Comparison of ENCODE assay signal across 33 mouse cellular contexts in genomic region chr16:91381606-91382005, GRCm38 (mm10). TPM values are rescaled to one million over a fixed set of nuclear protein-coding genes. Genes with fewer than 3 reads are reported as not detected.
A peak's percentile ranks its signal among the peaks of the same experiment; 100 is the strongest.
DNase-seq lines count a peak whose midpoint lies in the region; ATAC-seq and TF ChIP-seq lines count a peak whose summit lies in the region.
"Had no signal": no experiment of that assay in that cellular context is flagged by ENCODE, and none has a peak within 500 bp of the region (broad histone marks: within the 10 kb centered on the region; RNA-seq: fewer than 3 reads in every experiment).

No protein-coding gene starts in this region.

- H3K4me3 ChIP-seq in intestine, postnatal 0 days (ENCODE audit: low read depth, low read length): no peak overlapping the region
- H3K4me3 ChIP-seq in intestine, embryonic 16.5 days (ENCODE audit: low read length): no peak overlapping the region
- no peak overlapping the region for H3K4me3 ChIP-seq in liver, embryonic 13.5 days (replicated peaks)
- no peak overlapping the region for H3K4me3 ChIP-seq in macrophage (ENCODE audit: inconsistent target)
- H3K4me3 ChIP-seq: embryonic facial prominence, embryonic 12.5 days; embryonic facial prominence, embryonic 15.5 days; heart, adult 2 months; hindbrain, embryonic 12.5 days; hindbrain, embryonic 15.5 days had no signal

- no peak for DNase-seq in liver, embryonic 13.5 days
- no peak for DNase-seq in liver
- DNase-seq in layer of hippocampus, postnatal 14 days (ENCODE audit: low spot score in 2 of 2): no peak
- DNase-seq: adrenal gland, postnatal 10 days; B cell, adult 2 months; cerebellum, adult 11 months; cerebellum, adult 2 months; cerebellum, adult 9-11 months; cerebellum, postnatal 25 days; forebrain, postnatal 0 days; gastrocnemius, postnatal 25 days had no signal

- no peaks in the 10 kb centered on the region for H3K27me3 ChIP-seq in intestine, postnatal 0 days (replicated peaks; ENCODE audit: control insufficient read depth, insufficient read depth, low read length)
- no peaks in the 10 kb centered on the region for H3K27me3 ChIP-seq in intestine, embryonic 16.5 days (replicated peaks; ENCODE audit: control insufficient read depth, insufficient read depth, low read length)
- H3K27me3 ChIP-seq in liver, embryonic 13.5 days: no peaks in the 10 kb centered on the region
- H3K27me3 ChIP-seq: CH12.LX; embryonic facial prominence, embryonic 12.5 days; embryonic facial prominence, embryonic 15.5 days; hindbrain, embryonic 12.5 days; hindbrain, embryonic 15.5 days; Patski had no signal

- peaks cover 94% of the 10 kb centered on the region for H3K79me2 ChIP-seq in macrophage (ENCODE audit: inconsistent target)

- H3K27ac ChIP-seq in intestine, postnatal 0 days (ENCODE audit: low read depth, low read length): peak overlapping the region; percentile 41
- H3K27ac ChIP-seq in intestine, embryonic 16.5 days (ENCODE audit: low read length): no peak overlapping the region
- 0 out of 2 replicates have a peak overlapping the region, but pooled peaks have one; percentile 14 for H3K27ac ChIP-seq in liver, embryonic 13.5 days
- H3K27ac ChIP-seq in macrophage: peak overlapping the region; percentile 46
- H3K27ac ChIP-seq: embryonic facial prominence, embryonic 12.5 days; embryonic facial prominence, embryonic 15.5 days; heart, adult 2 months; hindbrain, embryonic 12.5 days; hindbrain, embryonic 15.5 days had no signal

- no peak overlapping the region for H3K9ac ChIP-seq in intestine, postnatal 0 days (ENCODE audit: low read depth, low read length)
- H3K9ac ChIP-seq in intestine, embryonic 16.5 days (ENCODE audit: low read depth, low read length): no peak overlapping the region
- no peak overlapping the region for H3K9ac ChIP-seq in liver, embryonic 13.5 days
- H3K9ac ChIP-seq: embryonic facial prominence, embryonic 12.5 days; embryonic facial prominence, embryonic 15.5 days; forebrain, postnatal 0 days; hindbrain, embryonic 12.5 days; hindbrain, embryonic 15.5 days had no signal

- 85% methylated on average over 4 of the region's 4 CpGs for WGBS in intestine, postnatal 0 days
- 80% methylated on average over 4 of the region's 4 CpGs for WGBS in intestine, embryonic 16.5 days
- WGBS in liver, embryonic 13.5 days (ENCODE audit: insufficient replicate concordance): 83% methylated on average over 4 of the region's 4 CpGs
- WGBS in macrophage (ENCODE audit: missing documents): 94% methylated on average over 4 of the region's 4 CpGs

- no peak for ATAC-seq in intestine, postnatal 0 days
- no peak for ATAC-seq in intestine, embryonic 16.5 days
- ATAC-seq in liver, embryonic 13.5 days (ENCODE audit: low read depth): no peak
- ATAC-seq: forebrain, embryonic 14.5 days; forebrain, postnatal 0 days; Patski had no signal

- no peak for TF ChIP-seq CTCF in intestine, postnatal 0 days (IDR thresholded peaks at IDR 0.05; ENCODE audit: low read depth)

- H3K4me2 ChIP-seq in intestine, postnatal 0 days (replicated peaks; ENCODE audit: low read depth): peak overlapping the region; percentile 24
- no peak overlapping the region for H3K4me2 ChIP-seq in intestine, embryonic 16.5 days (ENCODE audit: low read depth, low read length)
- no peak overlapping the region for H3K4me2 ChIP-seq in liver, embryonic 13.5 days
- H3K4me2 ChIP-seq: embryonic facial prominence, embryonic 12.5 days; embryonic facial prominence, embryonic 15.5 days; heart, embryonic 11.5 days; hindbrain, embryonic 12.5 days; hindbrain, embryonic 15.5 days had no signal

- no peaks in the 10 kb centered on the region; the same call in 1 of the 2 replicates for H3K4me1 ChIP-seq in intestine, postnatal 0 days (replicated peaks; ENCODE audit: control insufficient read depth, insufficient read depth, low read length)
- peaks cover 24% of the 10 kb centered on the region for H3K4me1 ChIP-seq in intestine, embryonic 16.5 days (ENCODE audit: control insufficient read depth, insufficient read depth, low read length)
- H3K4me1 ChIP-seq in liver, embryonic 13.5 days (replicated peaks): peaks cover 68% of the 10 kb centered on the region

- no peaks in the 10 kb centered on the region for H3K9me3 ChIP-seq in intestine, postnatal 0 days (ENCODE audit: control insufficient read depth)
- H3K9me3 ChIP-seq in intestine, embryonic 16.5 days (ENCODE audit: control insufficient read depth, low read length): no peaks in the 10 kb centered on the region
- no peaks in the 10 kb centered on the region for H3K9me3 ChIP-seq in liver, embryonic 13.5 days (replicated peaks)
- H3K9me3 ChIP-seq: embryonic facial prominence, embryonic 12.5 days; embryonic facial prominence, embryonic 15.5 days; G1E; hindbrain, embryonic 12.5 days; hindbrain, embryonic 15.5 days had no signal

- 0 out of 2 replicates have a peak, but pooled peaks cover 9% of the 10 kb centered on the region for H3K36me3 ChIP-seq in intestine, postnatal 0 days (ENCODE audit: control insufficient read depth, insufficient read depth)
- H3K36me3 ChIP-seq in intestine, embryonic 16.5 days (ENCODE audit: control insufficient read depth, insufficient read depth, low read length): peaks cover 2% of the 10 kb centered on the region; the same call in 1 of the 2 replicates
- H3K36me3 ChIP-seq in liver, embryonic 13.5 days: peaks cover 67% of the 10 kb centered on the region
- H3K36me3 ChIP-seq in macrophage (ENCODE audit: inconsistent target): peaks cover 38% of the 10 kb centered on the region

RNA-seq across cellular contexts. Expression of gene Ifnar2, which starts 9.0 kb away (rescaled TPM):
- polyA plus RNA-seq in intestine, postnatal 0 days (2015; fragmentation: Nextera tagmentation; extraction: Ambion mirVana): 68.4 and 75.5 TPM in 2 replicates
- polyA plus RNA-seq in intestine, embryonic 16.5 days (2015; fragmentation: Nextera tagmentation; extraction: Ambion mirVana): 45.1 and 45.7 TPM in 2 replicates
- 67.4 and 74.0 TPM in 2 replicates for polyA plus RNA-seq in liver, embryonic 13.5 days (2015; fragmentation: Nextera tagmentation; extraction: Ambion mirVana)
- total RNA-seq in macrophage (2018; cell fraction: chromatin; rRNA removed): 100 to 1,000 TPM; 154 to 353 (median 191) TPM
- 100 to 1,000 TPM; 175 to 241 (median 207) TPM for total RNA-seq in macrophage (2018; cell fraction: cytosol; rRNA removed)
- total RNA-seq in macrophage (2018; cell fraction: nucleus; rRNA removed): 100 to 1,000 TPM; 188 to 308 (median 236) TPM
- 183 to 327 TPM (median 193 TPM) in 3 replicates for polyA plus RNA-seq in macrophage (2018)
- 10 to 100 TPM; 21.0 to 22.8 TPM for total RNA-seq in layer of hippocampus, postnatal 14 days (2021)

RNA-seq across cellular contexts. Expression of gene Gm21970, which starts 9.9 kb away (rescaled TPM):
- not detected in 2 replicates for polyA plus RNA-seq in intestine, postnatal 0 days (2015; fragmentation: Nextera tagmentation; extraction: Ambion mirVana)
- not detected in 2 replicates for polyA plus RNA-seq in intestine, embryonic 16.5 days (2015; fragmentation: Nextera tagmentation; extraction: Ambion mirVana)
- not detected in 2 replicates for polyA plus RNA-seq in liver, embryonic 13.5 days (2015; fragmentation: Nextera tagmentation; extraction: Ambion mirVana)
- total RNA-seq in macrophage (2018; cell fraction: chromatin; rRNA removed): not detected
- total RNA-seq in macrophage (2018; cell fraction: cytosol; rRNA removed): under 1 TPM in 8 of 26 experiments, not detected in 18; 0.23 to 0.80 (median 0.37) TPM
- total RNA-seq in macrophage (2018; cell fraction: nucleus; rRNA removed): 1 to 10 TPM in 1 of 26 experiments, not detected in 25; 1.6 TPM
- not detected in 3 replicates for polyA plus RNA-seq in macrophage (2018)
- total RNA-seq in layer of hippocampus, postnatal 14 days (2021): not detected
- total RNA-seq: adrenal gland, adult 18-20 months; adrenal gland, postnatal 10 days; adrenal gland, postnatal 36 days; CH12.LX; common myeloid progenitor, adult 5-6 weeks; forebrain, postnatal 0 days; gastrocnemius, postnatal 25 days; heart, adult 2 months; heart, postnatal 25 days; hematopoietic stem cell, adult 5-6 weeks had no signal
- polyA plus RNA-seq: cerebellum, adult 2 months; embryonic facial prominence, embryonic 12.5 days; embryonic facial prominence, embryonic 15.5 days; forebrain, embryonic 14.5 days; forebrain, postnatal 0 days; frontal cortex, adult 2 months; G1E; gonadal fat pad, adult 2 months; heart, adult 2 months; heart, embryonic 11.5 days; heart, embryonic 14.5 days; heart, postnatal 0 days; hindbrain, embryonic 12.5 days; hindbrain, embryonic 15.5 days had no signal

RNA-seq across cellular contexts. Expression of gene Il10rb, which starts 24.4 kb away (rescaled TPM):
- polyA plus RNA-seq in intestine, postnatal 0 days (2015; fragmentation: Nextera tagmentation; extraction: Ambion mirVana): 123 and 124 TPM in 2 replicates
- 103 and 120 TPM in 2 replicates for polyA plus RNA-seq in intestine, embryonic 16.5 days (2015; fragmentation: Nextera tagmentation; extraction: Ambion mirVana)
- 25.0 and 28.1 TPM in 2 replicates for polyA plus RNA-seq in liver, embryonic 13.5 days (2015; fragmentation: Nextera tagmentation; extraction: Ambion mirVana)
- 100 to 1,000 TPM; 195 to 513 (median 266) TPM for total RNA-seq in macrophage (2018; cell fraction: chromatin; rRNA removed)
- total RNA-seq in macrophage (2018; cell fraction: cytosol; rRNA removed): 100 to 1,000 TPM; 302 to 435 (median 372) TPM
- total RNA-seq in macrophage (2018; cell fraction: nucleus; rRNA removed): 100 to 1,000 TPM; 321 to 683 (median 404) TPM
- 357 to 533 TPM (median 380 TPM) in 3 replicates for polyA plus RNA-seq in macrophage (2018)
- 10 to 100 TPM in 1 of 2 experiments, 1 to 10 TPM in 1; 7.1 to 10.3 TPM for total RNA-seq in layer of hippocampus, postnatal 14 days (2021)
